Mouse (Mus musculus) regulatory T cell (primary cell): Measurements from ENCODE around the gene Gab2.
"Not testable (repeated sequence)": the region's sequence is repeated elsewhere in the genome, so short reads cannot be mapped to it uniquely, and the experiment has no call there.

ENCODE experiments used
- in situ Hi-C: fragments of 300-600 bp; cut with MboI, MseI; formaldehyde crosslinking; loops from one replicate; pipeline ENCODE4 v1.15.1; 2025; ENCODE audit warnings: high pct_unique_total_duplicates

The Gab2 gene

GRCm38 (mm10) chr7:97128949-97129348 is 47.6 kb downstream of the Gab2 start:
- in situ Hi-C loops, result no loop called here

DNA sequence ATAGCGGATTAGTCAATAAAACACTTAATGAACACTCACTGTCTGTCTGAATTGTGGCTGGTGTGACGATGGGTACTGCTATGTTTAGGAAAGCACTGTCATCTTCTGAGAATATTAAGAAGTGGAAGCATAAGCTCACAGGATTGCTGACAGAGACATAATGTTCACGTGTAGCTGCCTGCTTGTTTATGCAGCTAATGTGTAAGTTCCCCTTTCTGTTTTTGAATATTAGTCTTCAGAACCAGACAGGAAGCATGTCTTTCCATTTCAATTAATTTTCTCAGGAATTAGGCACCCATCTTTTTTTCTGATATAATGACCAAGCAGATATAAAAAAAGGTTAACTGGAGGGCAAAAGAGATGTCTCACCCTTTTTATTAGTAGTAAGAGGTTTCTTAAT is 55.1 kb downstream of the Gab2 start:
- in situ Hi-C loops, result no loop called here

GRCm38 (mm10) chr7:97151082-97151813 is 69.9 kb downstream of the Gab2 start:
- in situ Hi-C loops, result no loop called here

DNA sequence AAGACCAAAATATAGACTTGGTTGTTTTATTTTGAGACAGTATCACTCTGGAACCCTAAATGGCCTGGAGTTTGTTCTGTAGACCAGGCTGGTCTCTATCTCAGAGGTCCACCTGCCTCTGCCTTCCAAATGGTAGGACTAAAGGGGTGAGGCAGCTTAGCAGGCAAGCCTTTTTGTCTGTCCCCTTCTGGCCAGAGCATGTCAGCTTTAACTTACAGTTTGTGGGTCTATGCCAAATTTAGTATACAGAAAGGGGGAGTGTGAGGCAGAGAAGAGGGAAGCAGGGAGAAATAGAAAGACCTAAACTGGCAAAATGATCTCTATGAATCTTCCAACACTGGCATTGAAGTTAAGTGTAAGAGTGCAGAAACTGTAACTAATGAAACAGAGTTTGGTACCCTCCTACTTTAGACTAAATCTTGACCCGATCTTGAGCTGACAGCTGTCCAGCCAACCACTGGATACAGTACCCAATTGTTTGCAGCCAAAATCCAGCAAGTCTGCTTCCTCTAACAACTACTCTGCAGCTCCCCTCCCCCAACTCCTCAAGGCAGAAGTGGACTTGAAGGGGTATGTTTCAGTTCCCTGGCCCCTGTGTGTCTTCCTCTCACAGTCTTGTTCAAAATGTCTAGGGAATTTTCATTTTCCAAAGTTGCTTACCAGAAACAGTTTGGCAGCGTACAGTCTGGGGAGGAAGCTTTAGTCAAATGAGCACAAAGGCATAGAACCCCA is 73.5 kb downstream of the Gab2 start:
- in situ Hi-C loops, result no loop called here

GRCm38 (mm10) chr7:97164261-97164660 is 82.9 kb downstream of the Gab2 start:
- in situ Hi-C loops, result no loop called here

GRCm38 (mm10) chr7:97171089-97171488 is 89.7 kb downstream of the Gab2 start:
- in situ Hi-C loops, result no loop called here

- in situ Hi-C loops, result no loop called here
Measured at GRCm38 (mm10) chr7:97171719-97172118, 90.3 kb downstream of the Gab2 start.

DNA sequence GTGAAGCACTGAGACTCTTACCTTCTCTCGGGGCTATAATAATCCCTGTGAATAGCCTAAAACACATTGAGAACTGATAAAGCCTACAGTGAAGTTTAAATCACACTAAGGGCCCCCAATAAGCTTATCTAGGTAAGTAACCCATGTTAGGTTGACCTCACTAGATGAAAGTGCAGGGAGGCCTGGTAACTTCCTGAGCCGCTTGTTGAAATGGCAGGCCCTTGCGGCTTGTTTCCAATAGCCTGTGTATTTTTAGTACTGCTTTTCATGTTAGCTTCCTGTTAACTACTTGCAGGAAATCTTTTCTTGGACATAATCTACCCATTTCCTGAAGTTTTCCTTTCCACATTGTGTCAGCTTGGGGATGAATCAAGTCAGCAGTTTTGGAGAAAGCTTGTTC is 90.7 kb downstream of the Gab2 start:
- in situ Hi-C loops, result no loop called here

GRCm38 (mm10) chr7:97181931-97182330 is 100.5 kb downstream of the Gab2 start:
- in situ Hi-C loops, result no loop called here

DNA sequence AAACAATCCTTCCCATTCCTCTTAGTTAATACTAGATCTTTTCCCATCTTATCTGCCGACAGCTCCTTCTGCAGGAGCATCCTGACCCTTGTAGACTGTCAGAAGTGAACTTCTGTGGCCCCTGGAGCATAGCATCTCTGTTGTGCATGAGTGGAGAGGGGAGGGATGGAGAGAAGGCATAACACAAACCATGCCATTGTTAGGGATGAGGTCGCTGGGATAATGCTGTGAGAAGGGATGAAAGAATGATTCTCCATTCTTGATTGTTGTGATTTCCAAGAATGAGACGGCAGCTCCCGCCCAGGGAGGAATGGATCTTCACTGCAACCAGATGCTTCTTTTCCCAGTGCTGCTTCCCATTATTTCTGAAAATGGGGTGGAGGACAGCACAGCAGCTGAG is 102.0 kb downstream of the Gab2 start:
- in situ Hi-C loops, result no loop called here

DNA sequence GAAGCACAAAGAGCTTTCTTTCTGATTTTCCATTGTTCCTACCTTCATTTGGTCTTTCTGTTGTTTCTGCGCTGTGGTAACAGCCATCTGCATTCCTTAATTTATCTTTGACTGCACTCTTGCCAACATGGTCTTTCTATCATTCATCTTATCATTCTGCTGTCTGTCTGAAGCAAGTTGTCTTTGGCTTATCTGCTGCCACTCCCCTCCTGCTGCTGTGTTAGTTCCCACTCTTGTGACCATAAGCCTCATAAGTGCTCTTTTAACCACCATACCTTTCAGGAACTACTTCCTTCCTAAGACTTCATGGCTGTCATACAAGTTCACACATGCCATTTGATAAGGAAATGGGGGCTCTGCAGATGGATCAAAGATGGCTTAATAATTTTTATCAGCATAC is 102.6 kb downstream of the Gab2 start:
- in situ Hi-C loops, result no loop called here

DNA sequence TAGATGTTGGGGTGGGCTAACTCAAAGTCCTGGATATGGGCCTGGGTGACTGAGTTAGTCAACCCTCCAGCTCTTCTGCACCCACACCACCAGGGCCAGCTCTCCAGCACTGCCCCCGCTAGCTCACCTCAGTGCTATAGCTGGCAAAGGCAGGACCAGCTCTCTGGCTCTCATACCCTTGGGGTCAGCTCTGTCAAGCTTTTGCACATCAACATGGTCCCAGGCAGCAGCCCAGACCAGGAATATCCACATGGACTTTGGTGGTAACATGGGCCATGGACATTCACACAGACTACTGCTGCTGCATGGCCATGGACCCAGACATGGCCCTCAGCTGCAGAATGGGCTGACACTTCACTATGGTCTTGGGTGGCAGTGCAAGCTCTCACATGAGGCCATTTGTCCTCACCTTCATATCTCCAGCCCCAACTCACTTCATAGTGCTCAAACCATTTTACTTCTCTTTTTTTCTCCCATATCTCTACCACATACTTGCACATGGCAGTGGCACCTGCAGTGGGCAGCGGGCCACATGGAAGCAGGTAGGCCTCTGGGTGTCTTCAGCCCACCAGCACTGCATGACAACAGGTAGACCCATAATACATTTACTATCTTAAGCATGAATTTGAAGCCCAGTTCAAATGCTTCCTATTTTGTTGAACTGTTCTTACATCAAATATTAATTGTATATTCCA is 106.1 kb downstream of the Gab2 start:
- in situ Hi-C loops, result no loop called here

GRCm38 (mm10) chr7:97189116-97189515 is 107.7 kb downstream of the Gab2 start:
- in situ Hi-C loops, result no loop called here

DNA sequence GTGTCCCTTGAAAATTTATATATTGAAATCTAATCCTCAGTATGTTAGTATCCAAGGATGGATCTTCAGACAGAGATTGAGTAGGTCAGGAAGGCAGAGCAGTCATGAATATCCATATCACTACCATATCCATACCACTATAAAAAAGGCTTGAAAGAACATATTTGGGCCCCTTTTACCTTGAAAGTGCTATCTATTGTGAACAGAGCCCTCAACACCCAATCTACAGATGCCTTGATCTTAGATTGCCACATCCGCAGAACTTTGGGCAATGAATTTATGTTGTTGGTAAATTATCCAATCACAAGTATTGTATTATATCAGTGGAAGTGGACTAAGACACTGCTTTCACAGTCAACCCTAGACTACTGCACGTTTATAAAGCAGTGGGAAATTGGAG is 122.5 kb downstream of the Gab2 start:
- in situ Hi-C loops, result no loop called here

- in situ Hi-C loops, result no loop called here
Measured at GRCm38 (mm10) chr7:97208811-97209549, 127.6 kb downstream of the Gab2 start.

GRCm38 (mm10) chr7:97210064-97210685 is 128.8 kb downstream of the Gab2 start:
- in situ Hi-C loops, result no loop called here

- in situ Hi-C loops, result no loop called here
Measured at GRCm38 (mm10) chr7:97211117-97211516, 129.7 kb downstream of the Gab2 start.

- in situ Hi-C loops, result no loop called here
Measured at GRCm38 (mm10) chr7:97223836-97224235, 142.4 kb downstream of the Gab2 start.

GRCm38 (mm10) chr7:97245261-97245949 is 164.0 kb downstream of the Gab2 start:
- in situ Hi-C loops, result no loop called here

DNA sequence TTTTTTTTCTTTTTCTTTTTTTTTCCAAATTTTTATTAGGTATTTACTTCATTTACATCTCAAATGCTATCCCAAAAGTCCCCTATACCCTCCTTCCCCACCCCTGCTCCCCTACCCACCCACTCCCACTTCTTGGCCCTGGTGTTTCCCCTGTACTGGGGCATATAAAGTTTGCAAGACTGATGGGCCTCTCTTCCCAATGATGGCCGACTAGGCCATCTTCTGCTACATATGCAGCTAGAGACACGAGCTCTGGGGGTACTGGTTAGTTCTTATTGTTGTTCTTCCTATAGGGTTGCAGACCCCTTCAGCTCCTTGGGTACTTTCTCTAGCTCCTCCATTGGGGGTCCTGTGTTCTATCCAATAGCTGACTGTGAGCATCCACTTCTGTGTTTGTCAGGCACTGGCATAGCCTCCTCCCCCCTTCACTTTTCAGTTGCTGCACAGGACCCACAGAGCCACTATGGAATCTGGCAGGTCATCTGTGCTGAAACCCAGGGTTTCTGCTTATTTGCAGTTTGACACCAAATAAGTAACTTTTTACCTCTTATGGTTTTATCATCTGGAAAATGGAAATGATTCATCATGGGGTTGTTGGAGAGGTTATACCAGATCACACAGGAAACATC is 164.7 kb downstream of the Gab2 start:
- in situ Hi-C loops, result not testable (repeated sequence)
